Mouse (Mus musculus): ENCODE results near the gene Abtb2. TPM values are rescaled to one million over a fixed set of nuclear protein-coding genes. Genes with fewer than 3 reads are reported as not detected.

Abtb2 gene
- total and polyA plus RNA-seq, 2 experiments from 2014 or later: 12.3 to 45.9 TPM

- Histone ChIP-seq H3K9me3 (replicated peaks; ENCODE audit: control insufficient read depth, low read length) (no peaks in the 10 kb centered on the region), H3K36me3 (replicated peaks; ENCODE audit: control insufficient read depth, insufficient read depth, low read length) (no peaks in the 10 kb centered on the region), H3K4me2 (ENCODE audit: low read depth, low read length) (no peak overlapping the region), H3K9ac (replicated peaks; ENCODE audit: low read depth, low read length) (no peak overlapping the region), H3K4me1 (ENCODE audit: control insufficient read depth, insufficient read depth) (peaks cover 44% of the 10 kb centered on the region), H3K4me3 (ENCODE audit: low read depth, low read length) (no peak overlapping the region), H3K27me3 (ENCODE audit: control insufficient read depth, insufficient read depth, low read length) (no peaks in the 10 kb centered on the region), H3K27ac (ENCODE audit: low read depth) (peak overlapping the region; percentile 43)
- 74% methylated on average over 8 of the region's 8 CpGs for WGBS
- DNase-seq (ENCODE audit: low spot score) (no peak), ATAC-seq (ENCODE audit: insufficient read depth, low read depth) (no peak)
- no peak for TF ChIP-seq CTCF (IDR thresholded peaks at IDR 0.05; ENCODE audit: low read depth)
- TF ChIP-seq EP300 (IDR thresholded peaks at IDR 0.05; ENCODE audit: low read depth): no peak
Observed at GRCm38 (mm10) chr2:103668939-103669338, 102.8 kb downstream of the Abtb2 start.

- H3K4me3 ChIP-seq (ENCODE audit: low read depth, low read length): no peak overlapping the region
- no peaks in the 10 kb centered on the region for H3K27me3 ChIP-seq (ENCODE audit: control insufficient read depth, insufficient read depth, low read length)
- no peak for TF ChIP-seq EP300 (IDR thresholded peaks at IDR 0.05; ENCODE audit: low read depth)
- no peaks in the 10 kb centered on the region for H3K36me3 ChIP-seq (replicated peaks; ENCODE audit: control insufficient read depth, insufficient read depth, low read length)
- DNase-seq (ENCODE audit: low spot score) (no peak), ATAC-seq (ENCODE audit: insufficient read depth, low read depth) (no peak)
- 78% methylated on average over 4 of the region's 4 CpGs for WGBS
- no peak overlapping the region for H3K4me2 ChIP-seq (ENCODE audit: low read depth, low read length)
- peaks cover 40% of the 10 kb centered on the region for H3K4me1 ChIP-seq (ENCODE audit: control insufficient read depth, insufficient read depth)
- H3K9ac ChIP-seq (replicated peaks; ENCODE audit: low read depth, low read length): no peak overlapping the region
- H3K9me3 ChIP-seq (replicated peaks; ENCODE audit: control insufficient read depth, low read length): no peaks in the 10 kb centered on the region
- peak overlapping the region; percentile 89 for H3K27ac ChIP-seq (ENCODE audit: low read depth)
Observed at GRCm38 (mm10) chr2:103669561-103669960, 103.5 kb downstream of the Abtb2 start.

GRCm38 (mm10) chr2:103670276-103670680 lies 104.2 kb downstream of the Abtb2 start:
- peak overlapping the region; percentile 89 for H3K27ac ChIP-seq (ENCODE audit: low read depth)
- H3K4me3 ChIP-seq (ENCODE audit: low read depth, low read length): no peak overlapping the region
- H3K27me3 ChIP-seq (ENCODE audit: control insufficient read depth, insufficient read depth, low read length): no peaks in the 10 kb centered on the region
- peaks cover 40% of the 10 kb centered on the region for H3K4me1 ChIP-seq (ENCODE audit: control insufficient read depth, insufficient read depth)
- H3K9ac ChIP-seq (replicated peaks; ENCODE audit: low read depth, low read length): no peak overlapping the region
- H3K36me3 ChIP-seq (replicated peaks; ENCODE audit: control insufficient read depth, insufficient read depth, low read length): no peaks in the 10 kb centered on the region
- TF ChIP-seq EP300 (IDR thresholded peaks at IDR 0.05; ENCODE audit: low read depth): peak; percentile 94
- TF ChIP-seq CTCF (IDR thresholded peaks at IDR 0.05; ENCODE audit: low read depth): no peak
- DNase-seq (ENCODE audit: low spot score) (peak; percentile 97), ATAC-seq (ENCODE audit: insufficient read depth, low read depth) (peak; percentile 92)
- H3K9me3 ChIP-seq (replicated peaks; ENCODE audit: control insufficient read depth, low read length): no peaks in the 10 kb centered on the region
- no peak overlapping the region for H3K4me2 ChIP-seq (ENCODE audit: low read depth, low read length)
- WGBS: 9% methylated on average over 3 of the region's 3 CpGs

- no peak for TF ChIP-seq CTCF (IDR thresholded peaks at IDR 0.05; ENCODE audit: low read depth)
- no peak for TF ChIP-seq EP300 (IDR thresholded peaks at IDR 0.05; ENCODE audit: low read depth)
- no peaks in the 10 kb centered on the region for H3K9me3 ChIP-seq (replicated peaks; ENCODE audit: control insufficient read depth, low read length)
- no peak overlapping the region for H3K4me2 ChIP-seq (ENCODE audit: low read depth, low read length)
- ATAC-seq (ENCODE audit: insufficient read depth, low read depth) (no peak), DNase-seq (ENCODE audit: low spot score) (no peak)
- H3K4me3 ChIP-seq (ENCODE audit: low read depth, low read length): no peak overlapping the region
- no peak overlapping the region for H3K9ac ChIP-seq (replicated peaks; ENCODE audit: low read depth, low read length)
- H3K36me3 ChIP-seq (replicated peaks; ENCODE audit: control insufficient read depth, insufficient read depth, low read length): no peaks in the 10 kb centered on the region
- WGBS: 74% methylated on average over 7 of the region's 7 CpGs
- peaks cover 38% of the 10 kb centered on the region for H3K4me1 ChIP-seq (ENCODE audit: control insufficient read depth, insufficient read depth)
- peak overlapping the region; percentile 15; the same call in 1 of the 2 replicates for H3K27ac ChIP-seq (ENCODE audit: low read depth)
- H3K27me3 ChIP-seq (ENCODE audit: control insufficient read depth, insufficient read depth, low read length): no peaks in the 10 kb centered on the region
Observed at GRCm38 (mm10) chr2:103672573-103673119, 106.5 kb downstream of the Abtb2 start.

- no peaks in the 10 kb centered on the region for H3K27me3 ChIP-seq (ENCODE audit: control insufficient read depth, insufficient read depth, low read length)
- DNase-seq (ENCODE audit: low spot score): no peak
- no peaks in the 10 kb centered on the region for H3K9me3 ChIP-seq (replicated peaks; ENCODE audit: control insufficient read depth, low read length)
- WGBS: 61% methylated on average over 4 of the region's 4 CpGs
- no peaks in the 10 kb centered on the region for H3K36me3 ChIP-seq (replicated peaks; ENCODE audit: control insufficient read depth, insufficient read depth, low read length)
- H3K4me1 ChIP-seq (ENCODE audit: control insufficient read depth, insufficient read depth): peaks cover 29% of the 10 kb centered on the region
- no peak overlapping the region for H3K4me2 ChIP-seq (ENCODE audit: low read depth, low read length)
- H3K4me3 ChIP-seq (ENCODE audit: low read depth, low read length): no peak overlapping the region
- no peak overlapping the region for H3K9ac ChIP-seq (replicated peaks; ENCODE audit: low read depth, low read length)
- H3K27ac ChIP-seq (ENCODE audit: low read depth): no peak overlapping the region
- ATAC-seq (ENCODE audit: insufficient read depth, low read depth): no peak
- TF ChIP-seq CTCF (IDR thresholded peaks at IDR 0.05; ENCODE audit: low read depth) (no peak), EP300 (IDR thresholded peaks at IDR 0.05; ENCODE audit: low read depth) (no peak)
Observed at GRCm38 (mm10) chr2:103673609-103674008, 107.5 kb downstream of the Abtb2 start.

- no peak for TF ChIP-seq CTCF (IDR thresholded peaks at IDR 0.05; ENCODE audit: low read depth)
Observed at GRCm38 (mm10) chr2:103675391-103675790, 109.3 kb downstream of the Abtb2 start.

More at GRCm38 (mm10) chr2:103675391-103675790, 109.3 kb downstream of the Abtb2 start:
- Histone ChIP-seq H3K4me1 (ENCODE audit: control insufficient read depth, insufficient read depth) (peaks cover 13% of the 10 kb centered on the region; the same call in 1 of the 2 replicates), H3K4me3 (ENCODE audit: low read depth, low read length) (no peak overlapping the region), H3K36me3 (replicated peaks; ENCODE audit: control insufficient read depth, insufficient read depth, low read length) (no peaks in the 10 kb centered on the region; the same call in 1 of the 2 replicates), H3K27ac (ENCODE audit: low read depth) (no peak overlapping the region), H3K4me2 (ENCODE audit: low read depth, low read length) (no peak overlapping the region), H3K9ac (replicated peaks; ENCODE audit: low read depth, low read length) (no peak overlapping the region), H3K9me3 (replicated peaks; ENCODE audit: control insufficient read depth, low read length) (no peaks in the 10 kb centered on the region), H3K27me3 (ENCODE audit: control insufficient read depth, insufficient read depth, low read length) (no peaks in the 10 kb centered on the region)
- DNase-seq (ENCODE audit: low spot score): no peak
- no peak for ATAC-seq (ENCODE audit: insufficient read depth, low read depth)
- WGBS: 90% methylated on average over 5 of the region's 5 CpGs
